Mouse (Mus musculus): ENCODE data around the gene Stx2.
"Not testable (repeated sequence)": the region's sequence is repeated elsewhere in the genome, so short reads cannot be mapped to it uniquely, and the experiment has no call there.

Stx2 gene

GRCm38 (mm10) chr5:128954371-128954770 is 54.0 kb downstream of the Stx2 start:
- DNase-seq (ENCODE audit: low read depth in 1 of 2, low spot score in 2 of 2), result not testable (repeated sequence)

- no peak for DNase-seq (ENCODE audit: low read depth in 1 of 2, low spot score in 2 of 2)
These were observed 54.9 kb downstream of the Stx2 start, which contains the start of gene Rimbp2 for GRCm38 (mm10) chr5:128953278-128954070. Gene Rimbp2, minus strand, starts transcription at chr5:128953486.

GRCm38 (mm10) chr5:128952291-128953195 is 55.8 kb downstream of the Stx2 start:
- DNase-seq (ENCODE audit: low read depth in 1 of 2, low spot score in 2 of 2), result no peak

DNA sequence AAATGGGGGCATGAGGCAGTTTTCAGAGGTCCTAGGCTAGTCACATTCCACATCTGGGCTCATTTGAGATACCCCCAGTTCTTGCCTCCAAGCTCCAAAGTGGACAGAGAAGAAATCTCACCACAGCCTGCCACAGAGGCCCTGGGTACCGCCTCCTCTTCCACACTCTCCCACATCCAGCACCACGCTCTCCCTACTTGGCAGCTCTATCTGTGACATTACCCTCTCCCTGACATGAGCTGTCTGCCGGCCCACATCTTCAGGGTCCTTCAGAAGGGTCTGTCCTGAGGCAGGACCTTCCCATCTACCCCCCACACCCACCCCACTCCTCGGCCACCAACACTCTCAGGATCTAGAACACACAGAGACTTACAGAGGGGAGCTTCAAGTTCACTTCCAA is 56.9 kb downstream of the Stx2 start:
- DNase-seq (ENCODE audit: low read depth in 1 of 2, low spot score in 2 of 2), result no peak

DNA sequence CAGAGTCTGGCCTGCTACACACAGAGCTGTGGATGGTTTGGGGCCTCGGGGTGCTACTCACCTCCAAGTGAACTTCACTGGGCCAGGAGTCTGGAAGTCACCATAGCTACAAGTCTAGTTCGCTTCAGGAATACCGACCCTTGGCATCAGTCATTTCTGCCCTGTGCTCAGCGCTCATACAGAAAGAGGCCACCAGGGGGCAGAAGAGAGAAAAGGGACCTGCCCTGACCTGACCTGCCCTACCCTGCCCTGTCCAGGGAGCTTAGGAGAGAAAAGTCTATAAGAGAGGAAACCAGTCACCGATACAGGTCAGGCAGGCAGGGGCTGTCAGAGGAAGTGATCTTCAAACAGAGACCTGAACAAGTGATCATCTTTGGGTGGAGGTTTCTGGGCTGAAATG is 61.3 kb downstream of the Stx2 start:
- no peak for DNase-seq (ENCODE audit: low read depth in 1 of 2, low spot score in 2 of 2)

GRCm38 (mm10) chr5:128940436-128940835 is 67.9 kb downstream of the Stx2 start:
- DNase-seq (ENCODE audit: low read depth in 1 of 2, low spot score in 2 of 2), result no peak

DNA sequence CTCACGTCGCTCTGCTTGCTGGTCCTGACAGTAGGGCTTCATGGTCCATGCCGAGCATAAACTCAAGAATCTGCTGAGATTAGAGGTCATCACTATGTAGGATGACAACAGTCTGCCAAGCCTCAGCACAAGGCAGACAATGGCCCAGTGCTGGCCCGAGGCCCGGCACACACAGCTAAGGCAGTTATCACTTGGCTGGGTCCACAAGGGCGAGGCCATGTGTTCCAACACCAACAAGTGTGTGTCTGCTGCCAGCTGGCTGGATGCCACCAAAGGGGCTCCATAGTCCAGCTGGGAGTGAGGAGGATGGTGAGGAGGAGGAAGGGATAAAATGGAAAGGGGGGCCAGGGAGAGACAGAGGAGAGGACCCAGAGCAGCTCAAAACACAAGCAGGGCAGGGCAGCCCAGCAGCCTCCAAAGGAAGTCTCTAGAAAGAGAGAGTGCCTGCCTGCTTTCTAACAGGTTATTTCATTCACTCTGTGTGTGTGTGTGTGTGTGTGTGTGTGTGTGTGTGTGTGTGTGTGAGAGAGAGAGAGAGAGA is 72.9 kb downstream of the Stx2 start:
- no peak for DNase-seq (ENCODE audit: low read depth in 1 of 2, low spot score in 2 of 2)
